In genomic region chr15:91104934-91105333, GRCm38 (mm10) we compare ENCODE assay signal across 13 mouse cellular contexts. TPM values are rescaled to one million over a fixed set of nuclear protein-coding genes. Genes with fewer than 3 reads are reported as not detected.
DNase-seq lines count a peak whose midpoint lies in the region; ATAC-seq lines count a peak whose summit lies in the region.
"Had no signal": no experiment of that assay in that cellular context is flagged by ENCODE, and none has a peak within 500 bp of the region (broad histone marks: within the 10 kb centered on the region; RNA-seq: fewer than 3 reads in every experiment).

No protein-coding gene starts in this region.

- H3K36me3 ChIP-seq in forebrain, embryonic 14.5 days (ENCODE audit: control insufficient read depth, insufficient read depth, low read length): no peaks in the 10 kb centered on the region
- H3K36me3 ChIP-seq in forebrain, embryonic 10.5 days (replicated peaks): no peaks in the 10 kb centered on the region
- H3K36me3 ChIP-seq: hindbrain, embryonic 15.5 days; midbrain, embryonic 12.5 days had no signal

- no peak overlapping the region for H3K4me2 ChIP-seq in forebrain, embryonic 14.5 days (ENCODE audit: low read length)
- H3K4me2 ChIP-seq: hindbrain, embryonic 15.5 days; midbrain, embryonic 12.5 days had no signal

- no peak overlapping the region for H3K27ac ChIP-seq in forebrain, embryonic 14.5 days (ENCODE audit: low read depth, low read length)
- no peak overlapping the region for H3K27ac ChIP-seq in forebrain, embryonic 10.5 days
- H3K27ac ChIP-seq: hindbrain, embryonic 15.5 days; midbrain, embryonic 12.5 days had no signal

- no peaks in the 10 kb centered on the region for H3K4me1 ChIP-seq in forebrain, embryonic 14.5 days (ENCODE audit: control insufficient read depth, insufficient read depth, low read length)
- H3K4me1 ChIP-seq in forebrain, embryonic 10.5 days: peaks cover 4% of the 10 kb centered on the region; the same call in 1 of the 2 replicates
- H3K4me1 ChIP-seq: hindbrain, embryonic 15.5 days; midbrain, embryonic 12.5 days had no signal

- WGBS in forebrain, embryonic 14.5 days: 51% methylated on average over 3 of the region's 3 CpGs
- 78% methylated on average over 3 of the region's 3 CpGs for WGBS in forebrain, embryonic 10.5 days

- H3K27me3 ChIP-seq in forebrain, embryonic 14.5 days (replicated peaks; ENCODE audit: control insufficient read depth, insufficient read depth, low read length): no peaks in the 10 kb centered on the region
- no peaks in the 10 kb centered on the region for H3K27me3 ChIP-seq in forebrain, embryonic 10.5 days (ENCODE audit: poor library complexity, severe bottlenecking)
- H3K27me3 ChIP-seq: hindbrain, embryonic 15.5 days; midbrain, embryonic 12.5 days had no signal

- no peaks in the 10 kb centered on the region; the same call in 1 of the 2 replicates for H3K9me3 ChIP-seq in forebrain, embryonic 14.5 days (replicated peaks; ENCODE audit: control insufficient read depth, low read length)
- H3K9me3 ChIP-seq in forebrain, embryonic 10.5 days: no peaks in the 10 kb centered on the region; the same call in 1 of the 2 replicates
- H3K9me3 ChIP-seq: hindbrain, embryonic 15.5 days had no signal

- H3K9ac ChIP-seq in forebrain, embryonic 14.5 days (ENCODE audit: low read length): no peak overlapping the region
- H3K9ac ChIP-seq: hindbrain, embryonic 15.5 days; midbrain, embryonic 12.5 days had no signal

- DNase-seq in forebrain, embryonic 14.5 days (ENCODE audit: low spot score): peak; percentile 46
- no peak for DNase-seq in forebrain, embryonic 10.5 days (ENCODE audit: extremely low spot score, low spot score)
- DNase-seq in layer of hippocampus, adult 9-10 months (ENCODE audit: low spot score): peak; percentile 7
- DNase-seq in layer of hippocampus, postnatal 25 days (ENCODE audit: extremely low spot score in 1 of 2, low spot score in 1 of 2): no peak
- peak; percentile 3 to 15 for DNase-seq in right cerebral cortex, adult 2 months (ENCODE audit: low spot score in 2 of 2)
- no peak for DNase-seq in right cerebral cortex, postnatal 25 days
- peak; percentile 34 for DNase-seq in telencephalon, adult 2 months (ENCODE audit: low read depth, low spot score)
- no peak for DNase-seq in cerebellum, postnatal 4 days (ENCODE audit: low spot score in 2 of 2)
- DNase-seq: B cell, adult 2 months; cerebellum, adult 9-11 months; thymus, postnatal 36 days had no signal

- no peak overlapping the region for H3K4me3 ChIP-seq in forebrain, embryonic 14.5 days (ENCODE audit: low read depth, low read length)
- no peak overlapping the region for H3K4me3 ChIP-seq in forebrain, embryonic 10.5 days
- H3K4me3 ChIP-seq: hindbrain, embryonic 15.5 days; midbrain, embryonic 12.5 days had no signal

- no peak for ATAC-seq in forebrain, embryonic 14.5 days

RNA-seq across cellular contexts. Expression of gene Kif21a, which starts 55.2 kb away (rescaled TPM):
- 50.3 and 53.6 TPM in 2 replicates for polyA plus RNA-seq in forebrain, embryonic 14.5 days (2014; fragmentation: Nextera tagmentation; extraction: Ambion mirVana)
- 26.7 and 26.8 TPM in 2 replicates for polyA plus RNA-seq in forebrain, embryonic 10.5 days (2016; fragmentation: Nextera tagmentation; extraction: Ambion mirVana)
- total RNA-seq in layer of hippocampus, postnatal 25 days (2021): 100 to 1,000 TPM; 104 to 113 TPM

Comparison
In these comparisons a context has a peak if more than half of its experiments do, and no peak if none do; other contexts are left out.
1. DNase-seq: peak in forebrain, embryonic 14.5 days (single experiment), layer of hippocampus, adult 9-10 months (single experiment), right cerebral cortex, adult 2 months (2 of 2) and telencephalon, adult 2 months (single experiment); none in forebrain, embryonic 10.5 days (single experiment), layer of hippocampus, postnatal 25 days (0 of 2), right cerebral cortex, postnatal 25 days (single experiment) and cerebellum, postnatal 4 days (0 of 2).